Mouse (Mus musculus) erythroblast, adult 5-6 weeks (primary cell): ENCODE measurements around the gene Mns1. TPM values are rescaled to one million over a fixed set of nuclear protein-coding genes. Genes with fewer than 3 reads are reported as not detected.

Experiments
- ATAC-seq: replicated peaks from 2 replicates; pipeline ENCODE4 v1.8.0; 2016; ENCODE audit warnings: moderate number of reproducible peaks, mild to moderate bottlenecking, moderate TSS enrichment, inconsistent platforms; ENCODE audit not compliant: poor library complexity, low FRiP score, severe bottlenecking
- total RNA-seq, 2 experiments: library from RNA; stranded (forward) in 1 of 2; stranded (reverse) in 1 of 2; fragments of 150-400 nt in 1 of 2; fragments of 200-764, 138-1000 nt in 1 of 2; gene quantifications; 2 replicates each; pipeline versions ENCODE4 v1.2.3 to v1.2.4; 2015 to 2017; ENCODE audit warnings: low replicate concordance in 2 of 2

Gene Mns1
- total RNA-seq, 2 experiments from 2014 or later: 31.7 to 55.0 TPM

DNA sequence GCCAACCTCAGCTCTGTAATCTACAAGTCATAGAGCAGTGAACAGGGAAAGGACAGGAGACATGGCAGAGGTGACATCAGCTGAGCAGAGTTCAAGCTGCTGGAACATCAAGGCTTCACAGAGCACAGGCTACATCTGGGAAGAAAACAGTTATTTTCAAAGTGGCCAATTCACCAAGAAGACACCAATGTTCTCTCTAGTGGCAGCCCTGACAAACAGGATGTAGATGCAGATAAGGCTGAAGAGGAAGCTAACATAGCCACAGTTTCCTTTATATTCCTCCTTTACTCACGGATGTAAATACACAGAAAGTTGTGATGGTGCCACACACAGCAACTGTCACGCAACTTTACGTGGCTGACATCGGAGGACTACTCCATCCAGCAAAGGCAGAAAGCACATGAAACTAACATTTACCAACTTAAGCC lies 28.0 kb downstream of the Mns1 start:
- ATAC-seq: no peak

- peak; percentile 92 for ATAC-seq
Measured at GRCm38 (mm10) chr9:72467551-72468407, 30.0 kb downstream of the Mns1 start.

DNA sequence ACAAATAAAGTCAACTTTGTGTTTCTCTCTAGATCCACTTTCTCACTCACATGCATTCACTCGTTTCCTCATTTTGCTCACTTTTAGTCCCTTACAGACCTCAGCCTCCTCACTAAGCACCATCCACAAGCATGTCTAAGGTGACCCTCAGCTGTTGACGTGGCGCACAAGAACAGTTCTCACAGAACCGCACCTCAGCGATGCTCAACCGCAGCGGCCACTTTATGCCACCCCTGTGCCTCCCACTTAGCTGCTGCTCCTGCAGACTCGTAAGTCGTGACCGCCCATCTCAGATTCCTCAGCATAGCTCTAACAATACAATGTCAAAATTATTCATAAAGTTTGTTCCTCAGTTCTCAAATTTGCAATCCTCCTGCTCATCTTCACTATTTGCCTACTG lies 30.8 kb downstream of the Mns1 start:
- no peak for ATAC-seq

DNA sequence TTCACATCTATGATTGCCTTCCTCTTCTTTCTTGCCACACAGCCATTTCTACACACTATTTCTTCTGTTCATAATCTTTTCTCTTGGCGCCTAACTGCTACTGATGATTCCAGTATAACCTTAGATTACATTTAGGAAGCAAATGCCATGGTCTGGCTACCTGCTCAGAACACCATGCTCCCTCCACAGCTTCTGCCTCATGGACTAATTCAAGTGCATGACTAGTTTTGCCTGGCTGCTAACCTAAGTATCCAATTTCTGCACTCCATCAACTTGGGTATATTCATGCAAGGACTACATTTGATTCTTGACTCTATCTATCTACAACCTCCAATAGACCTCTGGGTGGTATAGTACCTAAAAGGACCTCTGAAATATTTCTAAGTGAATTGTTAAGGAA lies 32.0 kb downstream of the Mns1 start:
- ATAC-seq: no peak

DNA sequence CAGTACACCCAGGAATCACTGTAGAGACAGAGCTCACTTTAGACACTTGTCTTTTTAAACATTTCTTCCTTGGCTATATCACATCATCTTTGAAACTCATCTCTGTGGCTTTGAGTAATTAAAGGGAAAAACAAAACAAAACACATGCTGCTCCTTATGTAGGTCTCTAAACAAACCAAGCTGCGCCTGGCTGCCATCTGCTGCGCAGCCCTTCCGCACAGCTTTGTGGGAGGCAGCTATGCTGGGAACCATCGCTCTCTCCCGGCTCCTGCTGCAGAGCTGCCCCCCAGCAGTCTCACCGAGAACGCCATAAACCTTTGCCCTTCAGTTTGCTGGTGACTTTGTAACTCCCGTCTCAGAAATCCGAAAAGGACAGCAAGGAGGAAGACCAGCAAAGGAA lies 37.7 kb downstream of the Mns1 start:
- no peak for ATAC-seq

DNA sequence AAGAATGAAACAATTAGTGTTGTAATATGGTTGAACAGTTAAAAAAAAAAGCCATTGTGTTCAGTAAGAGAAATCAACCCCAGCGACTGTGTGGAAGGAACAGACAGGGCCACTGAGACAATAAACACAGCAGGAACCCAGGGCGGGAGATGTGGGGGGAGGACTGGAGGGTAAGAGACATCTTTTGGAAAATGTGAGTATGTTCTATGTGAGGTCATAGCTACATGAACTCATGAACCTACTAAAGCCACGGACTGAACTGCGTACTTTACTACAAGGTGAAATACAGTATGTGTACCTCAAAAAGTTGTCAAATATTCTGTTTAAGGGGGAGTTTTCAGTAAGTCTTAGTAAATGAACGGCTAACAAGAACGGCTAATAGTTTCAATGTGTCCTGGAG lies 39.5 kb downstream of the Mns1 start:
- no peak for ATAC-seq

DNA sequence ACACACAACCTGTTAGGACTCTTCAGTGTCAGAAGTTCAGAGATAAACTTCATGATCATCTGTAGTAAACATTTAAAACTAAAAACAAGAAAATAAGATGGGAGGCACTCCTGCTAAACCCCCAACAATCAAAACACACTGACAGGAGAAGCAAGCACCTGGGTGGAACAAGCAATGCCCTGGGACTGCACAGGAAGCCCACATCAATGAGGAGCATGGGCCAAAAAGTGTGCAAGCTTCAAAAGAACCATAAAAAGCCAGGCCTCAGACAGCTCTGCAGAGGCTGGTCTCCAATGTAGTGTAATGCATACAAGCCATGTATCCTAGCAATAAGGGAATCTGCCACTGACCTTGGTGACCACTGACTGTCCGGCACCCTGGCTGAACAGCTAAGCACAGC lies 41.5 kb downstream of the Mns1 start:
- ATAC-seq: no peak

- ATAC-seq: no peak
Measured at GRCm38 (mm10) chr9:72488523-72488922, 50.7 kb downstream of the Mns1 start.

- no peak for ATAC-seq
Measured at GRCm38 (mm10) chr9:72489131-72489530, 51.3 kb downstream of the Mns1 start.

- ATAC-seq: peak; percentile 98
Measured at GRCm38 (mm10) chr9:72491559-72492193, 53.9 kb downstream of the Mns1 start.

DNA sequence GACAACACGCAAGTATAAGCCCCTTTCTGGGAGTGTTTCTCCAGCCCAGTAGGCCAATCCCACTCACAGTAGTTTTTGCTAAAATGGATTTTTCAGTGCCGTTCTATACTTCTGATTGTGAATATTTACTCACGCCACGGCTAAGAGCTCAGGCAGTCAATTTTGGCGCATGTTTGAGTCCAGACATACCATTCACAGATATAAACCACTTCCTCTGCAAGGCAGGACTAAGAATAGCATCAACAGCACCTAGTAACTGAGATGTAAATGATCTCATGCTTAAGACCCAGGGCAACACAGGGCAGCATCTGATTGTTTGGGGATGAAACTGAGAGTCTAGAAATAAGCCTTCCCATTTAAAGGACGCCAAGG lies 54.4 kb downstream of the Mns1 start, which contains the start of gene Tex9:
Tex9 (minus strand) TSS at position 19 of the 372 bp plus-strand sequence.
- peak; percentile 50 for ATAC-seq

- no peak for ATAC-seq
Measured at GRCm38 (mm10) chr9:72493465-72493864, 55.7 kb downstream of the Mns1 start.

DNA sequence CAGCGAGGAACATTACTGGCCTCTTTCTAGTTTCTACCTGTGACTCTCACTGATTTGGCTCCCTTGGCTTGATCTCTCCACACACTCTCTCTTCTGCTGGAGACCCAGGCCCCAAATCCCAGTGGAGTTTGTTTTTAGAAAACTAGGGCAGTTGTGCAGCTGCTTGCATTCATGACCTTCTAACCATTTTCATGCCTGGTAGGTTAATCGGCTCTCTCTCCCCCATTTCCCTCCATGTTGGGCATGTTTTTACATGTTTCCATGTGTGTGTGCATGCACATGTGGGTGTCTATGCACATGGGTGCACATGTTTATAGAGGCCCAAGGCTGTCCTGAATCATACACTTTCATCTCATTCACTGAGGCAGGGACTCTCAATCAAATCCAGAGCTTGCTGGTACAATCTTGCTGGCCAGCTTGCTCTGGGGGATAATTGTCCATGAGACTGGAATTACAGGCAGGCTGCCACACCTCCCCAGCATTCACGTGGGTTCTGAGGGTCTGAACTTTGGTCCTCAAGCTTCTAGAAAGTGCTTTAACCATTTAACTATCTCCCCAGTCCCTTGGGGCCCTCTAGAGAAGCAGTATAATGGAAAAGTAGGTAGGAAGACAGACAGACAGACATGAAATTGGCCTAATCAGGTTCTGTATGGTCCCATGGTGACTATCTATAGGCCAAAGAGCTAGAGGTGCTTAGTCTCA lies 56.3 kb downstream of the Mns1 start:
- ATAC-seq: no peak

GRCm38 (mm10) chr9:72496691-72497090 lies 58.9 kb downstream of the Mns1 start:
- no peak for ATAC-seq

DNA sequence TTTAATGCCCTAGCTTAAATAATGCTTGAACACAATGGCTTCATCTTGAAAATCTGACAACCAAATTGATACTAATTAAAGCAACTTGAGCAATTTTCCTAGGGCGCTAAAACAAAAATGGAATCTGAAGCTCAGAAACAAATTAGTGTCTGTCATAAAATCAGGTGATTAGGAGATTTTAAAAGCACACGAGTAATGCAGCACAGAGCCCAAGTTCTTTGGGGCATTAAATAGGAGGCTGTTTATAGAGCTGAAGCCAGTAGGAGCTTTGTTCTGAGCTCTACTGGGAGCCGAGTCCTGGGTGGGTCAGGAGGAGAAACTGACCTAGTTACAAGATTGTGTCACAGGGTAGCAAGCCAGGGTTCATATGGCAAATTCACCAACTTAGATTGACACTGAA lies 59.4 kb downstream of the Mns1 start:
- no peak for ATAC-seq

Other genes with a start within 250 kb of the Mns1 start
- 67.6 and 77.5 TPM in 2 replicates for gene Zfp280d, start 163.2 kb upstream of the Mns1 start, total RNA-seq (2015; ENCODE audit: low replicate concordance)
- gene Zfp280d, start 163.2 kb upstream of the Mns1 start, total RNA-seq (2017; ENCODE audit: low replicate concordance): 51.5 and 53.4 TPM in 2 replicates
- 1.7 and 6.5 TPM in 2 replicates for gene Tex9, start 54.2 kb downstream of the Mns1 start, total RNA-seq (2015; ENCODE audit: low replicate concordance)
- gene Tex9, start 54.2 kb downstream of the Mns1 start, total RNA-seq (2017; ENCODE audit: low replicate concordance): 8.9 and 10.8 TPM in 2 replicates
- gene Rfx7, start 94.2 kb downstream of the Mns1 start, total RNA-seq (2015; ENCODE audit: low replicate concordance): 12.9 and 24.7 TPM in 2 replicates
- 4.2 and 5.4 TPM in 2 replicates for gene Rfx7, start 94.2 kb downstream of the Mns1 start, total RNA-seq (2017; ENCODE audit: low replicate concordance)
- 37.6 and 48.2 TPM in 2 replicates for gene Nedd4, start 224.3 kb downstream of the Mns1 start, total RNA-seq (2015; ENCODE audit: low replicate concordance)
- 51.9 and 56.2 TPM in 2 replicates for gene Nedd4, start 224.3 kb downstream of the Mns1 start, total RNA-seq (2017; ENCODE audit: low replicate concordance)